Mouse (Mus musculus) olfactory bulb, adult 2 months (tissue): Measurements from ENCODE around the gene Slc30a3. TPM values are rescaled to one million over a fixed set of nuclear protein-coding genes. Genes with fewer than 3 reads are reported as not detected.

Experiments
- H3K27ac ChIP-seq: fragments of 200-500 bp; 2 replicates; pipeline ENCODE4 v1.5.1; 2012; ENCODE audit warnings: low read depth, low read length; ENCODE audit not compliant: insufficient read depth
- H3K4me1 ChIP-seq: fragments of 200-500 bp; 2 replicates; pipeline ENCODE4 v1.6.1; 2012; ENCODE audit warnings: low read length; ENCODE audit not compliant: control insufficient read depth, insufficient read depth
- H3K4me3 ChIP-seq: fragments of 200-500 bp; 2 replicates; pipeline ENCODE4 v1.5.1; 2012; ENCODE audit warnings: mild to moderate bottlenecking, low read depth, low read length, moderate library complexity; ENCODE audit not compliant: insufficient read depth
- CTCF ChIP-seq: fragments of 200-500 bp; IDR thresholded peaks from 2 replicates; pipeline ENCODE4 v1.5.1; 2012; ENCODE audit warnings: low read depth, mild to moderate bottlenecking, low read length, moderate library complexity; ENCODE audit not compliant: insufficient read depth
- POLR2A ChIP-seq: fragments of 200-500 bp; IDR thresholded peaks from 2 replicates; pipeline ENCODE4 v1.6.1; 2012; ENCODE audit warnings: mild to moderate bottlenecking, low read depth, low read length, moderate library complexity; ENCODE audit not compliant: insufficient read depth
- WGBS: fragments of 180-500 bp; shearing (Covaris S2); methylation state at CpG from one replicate; pipeline ENCODE4 v1.1.7; 2018; 5-methylcytosine and 5-hydroxymethylcytosine counted together
- polyA plus RNA-seq: library from polyadenylated mRNA; stranded (reverse); fragments of >200 nt; gene quantifications from 2 replicates; pipeline ENCODE4 v1.2.4, GENCODE M21; 2012; ENCODE audit warnings: low replicate concordance; ENCODE audit not compliant: missing spikeins, insufficient read depth, insufficient read length

The Slc30a3 gene
- polyA plus RNA-seq, 1 experiment: not detected

GRCm38 (mm10) chr5:31094799-31095691 lies 13.0 kb downstream of the Slc30a3 start:
- TF ChIP-seq CTCF (no peak; the same call in 1 of the 2 replicates), POLR2A (no peak)
- H3K4me3 ChIP-seq: peak overlapping the region; percentile 32
- peaks cover 39% of the 10 kb centered on the region for H3K4me1 ChIP-seq
- 1% methylated on average over 59 of the region's 59 CpGs for WGBS
- H3K27ac ChIP-seq: no peak overlapping the region

GRCm38 (mm10) chr5:31094100-31094798 lies 13.8 kb downstream of the Slc30a3 start:
- peak overlapping the region; percentile 32 for H3K4me3 ChIP-seq
- H3K4me1 ChIP-seq: peaks cover 39% of the 10 kb centered on the region
- H3K27ac ChIP-seq: no peak overlapping the region
- 3% methylated on average over 29 of the region's 29 CpGs for WGBS
- TF ChIP-seq CTCF: no peak
- no peak for TF ChIP-seq POLR2A

- under 1% methylated on average over 54 of the region's 54 CpGs for WGBS
- TF ChIP-seq POLR2A (no peak), CTCF (no peak)
- Histone ChIP-seq H3K4me1 (peaks cover 39% of the 10 kb centered on the region), H3K27ac (no peak overlapping the region), H3K4me3 (peak overlapping the region; percentile 36)
These were observed 14.6 kb downstream of the Slc30a3 start for GRCm38 (mm10) chr5:31093151-31094041.

GRCm38 (mm10) chr5:31092231-31092975 lies 15.6 kb downstream of the Slc30a3 start:
- WGBS: 6% methylated on average over 53 of the region's 53 CpGs
- H3K4me3 ChIP-seq: peak overlapping the region; percentile 36
- TF ChIP-seq POLR2A: no peak
- TF ChIP-seq CTCF: no peak
- H3K27ac ChIP-seq: no peak overlapping the region
- H3K4me1 ChIP-seq: peaks cover 39% of the 10 kb centered on the region

GRCm38 (mm10) chr5:31087131-31087530 lies 20.9 kb downstream of the Slc30a3 start:
- Histone ChIP-seq H3K4me1 (peaks cover 4% of the 10 kb centered on the region; the same call in 1 of the 2 replicates), H3K4me3 (no peak overlapping the region), H3K27ac (no peak overlapping the region)
- 70% methylated on average over 2 of the region's 2 CpGs for WGBS
- TF ChIP-seq POLR2A (no peak), CTCF (no peak)

GRCm38 (mm10) chr5:31086606-31087005 lies 21.4 kb downstream of the Slc30a3 start:
- TF ChIP-seq POLR2A (no peak), CTCF (no peak)
- H3K27ac ChIP-seq: no peak overlapping the region
- no peak overlapping the region for H3K4me3 ChIP-seq
- WGBS: 69% methylated on average over 7 of the region's 7 CpGs
- H3K4me1 ChIP-seq: peaks cover 4% of the 10 kb centered on the region; the same call in 1 of the 2 replicates

- no peak for TF ChIP-seq POLR2A
- no peak for TF ChIP-seq CTCF
- Histone ChIP-seq H3K27ac (no peak overlapping the region), H3K4me3 (no peak overlapping the region), H3K4me1 (peaks cover 12% of the 10 kb centered on the region)
- 11% methylated on average over 8 of the region's 8 CpGs for WGBS
These were observed 24.1 kb downstream of the Slc30a3 start for GRCm38 (mm10) chr5:31083949-31084348.
